Mouse (Mus musculus): ENCODE measurements around the gene Klf7. TPM values are rescaled to one million over a fixed set of nuclear protein-coding genes. Genes with fewer than 3 reads are reported as not detected.

Klf7 gene
- polyA plus RNA-seq, 1 experiment from 2014 or later, result 86.1 TPM

DNA sequence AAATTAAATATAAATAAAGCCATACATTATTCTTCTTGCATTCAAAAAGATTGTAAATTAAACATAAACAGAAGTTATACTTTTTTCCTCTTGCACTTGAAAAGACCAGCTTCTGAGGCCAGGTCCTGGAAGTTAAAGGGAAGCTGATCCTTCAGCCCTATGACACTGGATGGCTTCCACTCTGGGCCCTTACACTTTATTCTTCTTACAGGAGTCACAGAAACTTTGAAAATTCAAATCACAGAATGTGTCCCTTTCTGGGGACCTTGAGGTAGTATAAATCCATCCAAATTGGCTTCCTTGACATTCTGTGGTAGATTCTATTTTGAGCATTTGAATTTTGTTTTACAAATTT, 75.3 kb downstream of the Klf7 start:
- Histone ChIP-seq H3K9me3 (ENCODE audit: control insufficient read depth, low read length) (no peaks in the 10 kb centered on the region), H3K27me3 (ENCODE audit: control insufficient read depth, insufficient read depth, low read length) (no peaks in the 10 kb centered on the region), H3K9ac (replicated peaks; ENCODE audit: low read length) (no peak overlapping the region), H3K27ac (replicated peaks; ENCODE audit: low read depth, low read length) (no peak overlapping the region), H3K4me3 (replicated peaks; ENCODE audit: low read depth, low read length) (no peak overlapping the region), H3K36me3 (ENCODE audit: control insufficient read depth, insufficient read depth, low read length) (peaks cover 5% of the 10 kb centered on the region; the same call in 1 of the 2 replicates), H3K4me1 (ENCODE audit: control insufficient read depth, insufficient read depth, low read length) (peaks cover 12% of the 10 kb centered on the region; the same call in 1 of the 2 replicates), H3K4me2 (ENCODE audit: low read length) (no peak overlapping the region)
- DNase-seq (no peak), ATAC-seq (ENCODE audit: low FRiP score, low TSS enrichment) (no peak)

DNA sequence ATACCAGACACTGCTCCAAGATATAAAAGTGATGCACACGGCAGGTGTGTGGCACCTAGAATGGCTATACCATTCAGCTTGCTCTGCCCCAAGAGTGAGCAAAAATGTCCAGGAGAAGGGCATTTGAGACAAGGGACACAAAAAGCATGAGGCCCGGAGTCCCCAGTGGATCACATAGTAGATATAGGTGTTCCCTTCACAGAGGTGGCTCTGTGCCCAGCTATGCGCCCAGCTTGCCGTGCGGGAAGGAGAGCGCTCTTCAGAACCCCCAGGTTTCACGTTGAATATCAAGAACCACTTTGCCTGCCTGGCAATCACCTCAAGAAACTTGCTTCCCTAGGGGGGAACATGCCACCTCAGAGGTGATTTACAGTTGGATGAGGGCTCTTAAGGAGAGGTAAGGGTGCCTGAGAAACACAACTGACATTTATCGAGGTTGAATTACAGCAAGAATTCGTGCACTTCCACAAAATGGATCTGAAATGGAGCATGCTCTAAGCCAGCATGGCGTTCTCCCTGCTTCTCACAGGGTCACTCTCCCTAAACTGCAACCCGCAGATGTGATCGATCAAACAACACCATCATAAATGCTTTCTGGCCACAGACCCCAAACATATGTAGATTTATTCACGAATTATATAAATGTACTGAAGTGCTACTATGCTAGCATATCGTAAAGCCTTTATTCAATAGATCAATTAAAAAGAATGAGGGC, 75.8 kb downstream of the Klf7 start:
- Histone ChIP-seq H3K4me1 (ENCODE audit: control insufficient read depth, insufficient read depth, low read length) (peaks cover 12% of the 10 kb centered on the region; the same call in 1 of the 2 replicates), H3K4me3 (replicated peaks; ENCODE audit: low read depth, low read length) (no peak overlapping the region), H3K9ac (replicated peaks; ENCODE audit: low read length) (no peak overlapping the region), H3K36me3 (ENCODE audit: control insufficient read depth, insufficient read depth, low read length) (peaks cover 5% of the 10 kb centered on the region; the same call in 1 of the 2 replicates), H3K4me2 (ENCODE audit: low read length) (no peak overlapping the region), H3K9me3 (ENCODE audit: control insufficient read depth, low read length) (no peaks in the 10 kb centered on the region), H3K27me3 (ENCODE audit: control insufficient read depth, insufficient read depth, low read length) (no peaks in the 10 kb centered on the region), H3K27ac (replicated peaks; ENCODE audit: low read depth, low read length) (0 out of 2 replicates have a peak overlapping the region, but pooled peaks have one; percentile 28)
- no peak for ATAC-seq (ENCODE audit: low FRiP score, low TSS enrichment)
- no peak for DNase-seq
- 90% methylated on average over 14 of the region's 14 CpGs for WGBS

DNA sequence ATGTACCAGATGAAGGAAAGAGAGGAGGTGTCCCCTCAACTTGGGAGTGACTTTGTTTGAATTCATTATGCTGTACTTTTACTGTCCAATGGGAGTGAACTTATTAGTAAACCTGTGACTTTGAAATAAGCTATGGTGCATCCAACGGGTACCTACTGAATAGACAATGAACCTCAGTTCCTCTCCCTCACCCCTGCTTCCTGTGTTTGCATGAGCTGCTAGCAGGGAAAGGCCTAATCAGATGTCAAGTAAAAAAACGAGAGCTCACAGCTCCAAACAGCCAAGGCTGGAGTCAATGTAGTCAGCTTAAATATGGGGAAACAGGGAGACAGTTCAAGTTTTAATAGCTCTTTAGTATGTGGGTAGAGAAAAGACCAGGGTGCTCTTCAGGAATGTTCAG, 77.5 kb downstream of the Klf7 start:
- H3K9ac ChIP-seq (replicated peaks; ENCODE audit: low read length), result no peak overlapping the region
- H3K27me3 ChIP-seq (ENCODE audit: control insufficient read depth, insufficient read depth, low read length), result no peaks in the 10 kb centered on the region
- no peak overlapping the region for H3K4me3 ChIP-seq (replicated peaks; ENCODE audit: low read depth, low read length)
- no peaks in the 10 kb centered on the region for H3K9me3 ChIP-seq (ENCODE audit: control insufficient read depth, low read length)
- ATAC-seq (ENCODE audit: low FRiP score, low TSS enrichment), result no peak
- peaks cover 14% of the 10 kb centered on the region for H3K36me3 ChIP-seq (ENCODE audit: control insufficient read depth, insufficient read depth, low read length)
- peaks cover 12% of the 10 kb centered on the region; the same call in 1 of the 2 replicates for H3K4me1 ChIP-seq (ENCODE audit: control insufficient read depth, insufficient read depth, low read length)
- no peak overlapping the region for H3K27ac ChIP-seq (replicated peaks; ENCODE audit: low read depth, low read length)
- WGBS, result 49% methylated on average over 2 of the region's 2 CpGs
- no peak overlapping the region for H3K4me2 ChIP-seq (ENCODE audit: low read length)
- DNase-seq, result no peak

DNA sequence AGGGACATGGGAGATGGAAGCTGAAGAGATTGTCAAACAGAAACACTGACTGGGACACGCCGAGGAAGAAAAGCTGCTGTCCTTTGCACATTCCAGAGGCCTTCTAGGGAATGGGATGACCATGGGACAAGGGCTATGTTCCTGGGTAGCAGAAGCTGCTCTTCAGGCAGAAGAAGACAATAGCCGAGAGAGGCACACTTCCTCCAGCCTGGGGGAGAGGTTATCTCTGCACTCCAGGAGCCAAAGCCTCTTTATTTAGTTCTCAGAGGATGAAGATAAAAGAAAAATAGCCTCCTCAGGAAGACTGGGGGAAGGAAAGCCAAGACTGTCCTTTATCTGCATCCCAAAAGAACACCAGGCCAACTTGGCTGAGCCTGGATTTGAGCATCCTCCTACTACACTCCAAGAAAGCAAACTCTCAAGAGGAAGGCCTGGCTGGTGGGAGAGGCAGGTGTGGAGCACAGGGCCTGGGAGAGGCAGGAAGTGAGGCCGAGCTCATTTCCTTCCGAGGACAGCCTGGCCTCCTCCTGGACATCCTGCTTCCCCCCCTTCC, 81.2 kb downstream of the Klf7 start:
- H3K4me3 ChIP-seq (replicated peaks; ENCODE audit: low read depth, low read length), result no peak overlapping the region
- WGBS, result 62% methylated on average over 5 of the region's 5 CpGs
- no peaks in the 10 kb centered on the region for H3K9me3 ChIP-seq (ENCODE audit: control insufficient read depth, low read length)
- no peak overlapping the region for H3K9ac ChIP-seq (replicated peaks; ENCODE audit: low read length)
- no peak for DNase-seq
- no peaks in the 10 kb centered on the region for H3K27me3 ChIP-seq (ENCODE audit: control insufficient read depth, insufficient read depth, low read length)
- H3K27ac ChIP-seq (replicated peaks; ENCODE audit: low read depth, low read length), result no peak overlapping the region
- H3K4me1 ChIP-seq (ENCODE audit: control insufficient read depth, insufficient read depth, low read length), result peaks cover 36% of the 10 kb centered on the region
- peaks cover 22% of the 10 kb centered on the region for H3K36me3 ChIP-seq (ENCODE audit: control insufficient read depth, insufficient read depth, low read length)
- H3K4me2 ChIP-seq (ENCODE audit: low read length), result no peak overlapping the region
- no peak for ATAC-seq (ENCODE audit: low FRiP score, low TSS enrichment)

DNA sequence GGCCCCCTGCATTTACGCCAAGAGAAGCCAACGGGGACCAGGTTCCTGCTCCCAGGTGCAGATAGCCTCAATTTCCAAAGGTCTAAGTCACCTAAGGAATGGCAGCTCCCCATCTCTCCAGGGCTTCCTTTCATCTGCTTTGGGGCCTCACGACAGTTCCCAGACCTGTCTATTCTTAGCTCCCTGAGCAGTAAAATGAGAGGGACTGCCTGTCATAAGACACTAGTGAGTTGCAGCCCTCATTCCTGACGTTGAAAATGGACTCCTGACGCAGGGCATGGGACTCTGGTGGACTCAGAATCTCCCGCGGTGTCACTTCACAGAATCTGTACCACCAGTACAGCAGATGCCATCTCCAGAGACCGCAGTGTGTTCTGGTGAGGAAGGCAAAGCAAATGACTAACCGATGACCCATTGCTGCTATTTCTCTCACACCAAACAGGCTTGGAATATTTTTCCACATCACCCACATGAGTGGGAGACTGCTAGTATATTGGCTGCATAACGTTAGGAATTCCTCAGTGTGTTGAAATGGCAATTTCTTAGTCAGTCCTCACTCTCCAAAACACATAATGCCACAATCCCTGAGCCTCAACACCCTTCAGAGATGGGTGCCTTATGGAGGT, 81.9 kb downstream of the Klf7 start:
- H3K36me3 ChIP-seq (ENCODE audit: control insufficient read depth, insufficient read depth, low read length), result peaks cover 28% of the 10 kb centered on the region
- WGBS, result 93% methylated on average over 10 of the region's 10 CpGs
- H3K4me3 ChIP-seq (replicated peaks; ENCODE audit: low read depth, low read length), result no peak overlapping the region
- peaks cover 36% of the 10 kb centered on the region for H3K4me1 ChIP-seq (ENCODE audit: control insufficient read depth, insufficient read depth, low read length)
- no peak overlapping the region for H3K4me2 ChIP-seq (ENCODE audit: low read length)
- H3K27ac ChIP-seq (replicated peaks; ENCODE audit: low read depth, low read length), result no peak overlapping the region; the same call in 1 of the 2 replicates
- DNase-seq (no peak), ATAC-seq (ENCODE audit: low FRiP score, low TSS enrichment) (no peak)
- H3K9ac ChIP-seq (replicated peaks; ENCODE audit: low read length), result no peak overlapping the region
- no peaks in the 10 kb centered on the region for H3K27me3 ChIP-seq (ENCODE audit: control insufficient read depth, insufficient read depth, low read length)
- H3K9me3 ChIP-seq (ENCODE audit: control insufficient read depth, low read length), result no peaks in the 10 kb centered on the region

DNA sequence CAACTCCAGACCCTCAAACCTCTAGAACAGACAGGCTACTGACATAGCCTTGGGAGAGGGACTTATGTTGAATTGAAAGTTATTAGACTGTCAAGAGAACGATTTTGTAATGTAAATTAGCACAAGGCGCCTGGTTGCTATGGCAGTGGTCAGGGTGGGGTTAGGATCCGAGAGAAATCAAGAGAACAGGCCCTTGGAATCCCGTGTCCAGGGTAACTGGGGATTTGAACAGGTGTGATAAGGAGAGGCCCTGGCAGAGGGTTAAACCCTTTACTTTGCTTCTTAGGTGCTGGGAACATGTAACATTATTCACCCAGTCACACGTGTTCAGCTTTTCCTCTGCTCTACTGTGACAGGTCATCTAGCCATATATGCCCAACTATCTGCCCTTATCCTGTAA, 83.7 kb downstream of the Klf7 start:
- Histone ChIP-seq H3K36me3 (ENCODE audit: control insufficient read depth, insufficient read depth, low read length) (peaks cover 46% of the 10 kb centered on the region), H3K27me3 (ENCODE audit: control insufficient read depth, insufficient read depth, low read length) (no peaks in the 10 kb centered on the region), H3K27ac (replicated peaks; ENCODE audit: low read depth, low read length) (no peak overlapping the region), H3K4me2 (ENCODE audit: low read length) (no peak overlapping the region), H3K9me3 (ENCODE audit: control insufficient read depth, low read length) (no peaks in the 10 kb centered on the region), H3K4me1 (ENCODE audit: control insufficient read depth, insufficient read depth, low read length) (peaks cover 31% of the 10 kb centered on the region), H3K9ac (replicated peaks; ENCODE audit: low read length) (no peak overlapping the region; the same call in 1 of the 2 replicates), H3K4me3 (replicated peaks; ENCODE audit: low read depth, low read length) (no peak overlapping the region)
- 11% methylated on average over 5 of the region's 5 CpGs for WGBS
- ATAC-seq (ENCODE audit: low FRiP score, low TSS enrichment) (no peak), DNase-seq (no peak)

DNA sequence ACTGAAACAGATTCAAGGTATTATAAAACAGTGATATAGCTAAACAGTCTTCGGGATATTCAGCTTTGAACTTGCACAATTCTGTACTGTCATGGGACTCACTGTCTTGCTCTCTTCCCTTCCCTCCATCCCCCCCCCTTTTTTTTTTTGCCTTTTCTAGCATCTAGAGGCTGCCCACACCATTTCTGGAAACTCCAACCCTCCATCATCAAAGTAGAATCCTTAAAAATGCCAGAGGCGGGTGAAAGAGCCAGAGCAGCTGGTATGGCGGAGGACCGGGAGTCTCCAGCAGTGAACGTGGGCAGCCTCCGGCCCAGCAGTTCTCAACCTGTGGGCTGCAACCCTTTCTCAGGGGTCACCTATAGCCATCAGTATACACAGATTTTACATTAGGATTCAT, 84.3 kb downstream of the Klf7 start:
- no peak overlapping the region for H3K27ac ChIP-seq (replicated peaks; ENCODE audit: low read depth, low read length)
- H3K36me3 ChIP-seq (ENCODE audit: control insufficient read depth, insufficient read depth, low read length), result peaks cover 49% of the 10 kb centered on the region
- no peak overlapping the region for H3K4me3 ChIP-seq (replicated peaks; ENCODE audit: low read depth, low read length)
- DNase-seq, result no peak
- H3K4me2 ChIP-seq (ENCODE audit: low read length), result no peak overlapping the region
- H3K27me3 ChIP-seq (ENCODE audit: control insufficient read depth, insufficient read depth, low read length), result no peaks in the 10 kb centered on the region
- 71% methylated on average over 6 of the region's 6 CpGs for WGBS
- H3K9ac ChIP-seq (replicated peaks; ENCODE audit: low read length), result no peak overlapping the region
- ATAC-seq (ENCODE audit: low FRiP score, low TSS enrichment), result no peak
- H3K4me1 ChIP-seq (ENCODE audit: control insufficient read depth, insufficient read depth, low read length), result peaks cover 26% of the 10 kb centered on the region
- no peaks in the 10 kb centered on the region for H3K9me3 ChIP-seq (ENCODE audit: control insufficient read depth, low read length)

DNA sequence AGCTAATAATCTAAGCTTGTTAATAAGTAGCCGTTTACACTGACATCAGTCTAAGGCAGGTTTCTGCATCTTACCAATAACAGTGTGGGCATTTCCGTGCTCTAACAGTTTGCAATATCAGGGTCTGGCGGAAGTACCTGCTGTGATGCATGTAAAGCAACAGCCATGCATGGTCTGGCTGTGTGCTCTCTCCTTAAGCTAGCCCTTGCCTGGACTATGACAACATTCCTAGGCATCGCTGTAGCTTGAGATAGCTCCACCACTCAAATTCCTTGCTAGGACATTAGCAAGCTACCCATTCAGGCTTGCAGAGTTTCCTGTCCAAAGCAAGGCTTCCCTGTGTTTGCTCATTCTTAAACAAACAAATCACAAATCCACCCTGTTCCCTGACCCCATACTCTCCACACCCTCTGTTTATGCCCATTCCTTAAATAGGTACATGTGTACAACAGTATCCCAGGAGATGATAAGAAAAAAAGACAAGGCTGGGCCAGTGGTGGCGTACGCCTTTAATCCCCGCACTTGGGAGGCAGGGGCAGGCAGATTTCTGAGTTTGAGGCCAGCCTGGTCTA, 85.1 kb downstream of the Klf7 start:
- peaks cover 25% of the 10 kb centered on the region for H3K4me1 ChIP-seq (ENCODE audit: control insufficient read depth, insufficient read depth, low read length)
- ATAC-seq (ENCODE audit: low FRiP score, low TSS enrichment) (no peak), DNase-seq (no peak)
- 88% methylated on average over 7 of the region's 7 CpGs for WGBS
- no peak overlapping the region for H3K4me3 ChIP-seq (replicated peaks; ENCODE audit: low read depth, low read length)
- no peak overlapping the region for H3K9ac ChIP-seq (replicated peaks; ENCODE audit: low read length)
- H3K27me3 ChIP-seq (ENCODE audit: control insufficient read depth, insufficient read depth, low read length), result no peaks in the 10 kb centered on the region
- H3K36me3 ChIP-seq (ENCODE audit: control insufficient read depth, insufficient read depth, low read length), result peaks cover 46% of the 10 kb centered on the region
- no peaks in the 10 kb centered on the region for H3K9me3 ChIP-seq (ENCODE audit: control insufficient read depth, low read length)
- H3K4me2 ChIP-seq (ENCODE audit: low read length), result no peak overlapping the region
- H3K27ac ChIP-seq (replicated peaks; ENCODE audit: low read depth, low read length), result no peak overlapping the region

All from midbrain, embryonic 14.5 days (tissue).